Mouse (Mus musculus): ENCODE results near the gene Washc1. TPM values are rescaled to one million over a fixed set of nuclear protein-coding genes. Genes with fewer than 3 reads are reported as not detected.
A peak's percentile ranks its signal among the peaks of the same experiment; 100 is the strongest.
"Not testable (repeated sequence)": the region's sequence is repeated elsewhere in the genome, so short reads cannot be mapped to it uniquely, and the experiment has no call there.

The Washc1 gene
- 25.6 and 28.4 TPM in 2 replicates for polyA plus RNA-seq (2014; fragmentation: Nextera tagmentation; extraction: Ambion mirVana)

DNA sequence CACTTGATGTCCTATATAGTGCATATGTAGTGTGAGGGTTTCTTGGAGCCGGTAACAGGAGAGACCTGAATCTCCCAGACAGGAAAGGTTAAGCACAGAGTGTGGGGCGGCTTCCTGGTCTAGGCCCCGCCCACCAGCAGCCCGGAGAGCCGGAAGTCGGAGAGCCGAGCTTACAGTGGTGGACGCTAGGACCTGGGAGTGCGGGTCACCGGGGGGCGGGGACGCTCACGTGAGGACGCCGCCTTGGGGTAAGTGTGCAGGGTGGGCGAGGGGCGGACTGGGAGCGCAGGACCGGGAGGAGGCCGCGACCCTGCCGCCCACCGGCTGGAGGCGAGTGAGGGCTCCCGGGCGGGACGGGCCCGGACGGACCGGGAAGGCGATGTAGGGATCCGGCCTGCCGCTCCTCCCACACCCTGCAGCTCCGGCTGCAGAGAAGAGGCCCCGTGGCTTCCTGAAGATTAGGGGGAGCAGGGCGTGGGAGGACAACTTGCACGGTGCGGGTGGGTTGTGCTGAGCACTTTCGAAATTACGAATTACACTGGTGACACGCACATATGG, at the start of gene Washc1:
Gene Washc1, plus strand, starts transcription at position 144 of the 558 bp plus-strand sequence.
- peak; percentile 96 for ATAC-seq (ENCODE audit: insufficient number of reproducible peaks, insufficient read depth, low FRiP score, low read depth)
- H3K36me3 ChIP-seq (ENCODE audit: control insufficient read depth, insufficient read depth, low read length), result peaks cover 32% of the 10 kb centered on the region
- peak within 1 kb of the TSS; percentile 84 for H3K9ac ChIP-seq (ENCODE audit: low read length)
- H3K27ac ChIP-seq (replicated peaks in 1 of 2; ENCODE audit: control insufficient read depth in 1 of 2, insufficient read depth in 1 of 2, low read depth in 2 of 2, low read length in 2 of 2), result peak within 1 kb of the TSS; percentile 23 to 78; a peak in 3 of 4 replicates
- no peaks in the 10 kb centered on the region for H3K9me3 ChIP-seq (ENCODE audit: control insufficient read depth, low read length)
- H3K4me1 ChIP-seq (ENCODE audit: control insufficient read depth in 2 of 2, insufficient read depth in 2 of 2, low read length in 2 of 2), result peaks cover 7 to 13% of the 10 kb centered on the region in 2 experiments
- H3K4me3 ChIP-seq (ENCODE audit: control insufficient read depth in 1 of 2, insufficient read depth in 1 of 2, low read depth in 1 of 2, low read length in 2 of 2), result peak within 1 kb of the TSS; percentile 83 to 85
- under 1% methylated on average over 39 of the region's 41 CpGs for WGBS
- no peaks in the 10 kb centered on the region for H3K27me3 ChIP-seq (ENCODE audit: control insufficient read depth, insufficient read depth, low read length)
- peak within 1 kb of the TSS; percentile 82 for H3K4me2 ChIP-seq (ENCODE audit: low read length)

DNA sequence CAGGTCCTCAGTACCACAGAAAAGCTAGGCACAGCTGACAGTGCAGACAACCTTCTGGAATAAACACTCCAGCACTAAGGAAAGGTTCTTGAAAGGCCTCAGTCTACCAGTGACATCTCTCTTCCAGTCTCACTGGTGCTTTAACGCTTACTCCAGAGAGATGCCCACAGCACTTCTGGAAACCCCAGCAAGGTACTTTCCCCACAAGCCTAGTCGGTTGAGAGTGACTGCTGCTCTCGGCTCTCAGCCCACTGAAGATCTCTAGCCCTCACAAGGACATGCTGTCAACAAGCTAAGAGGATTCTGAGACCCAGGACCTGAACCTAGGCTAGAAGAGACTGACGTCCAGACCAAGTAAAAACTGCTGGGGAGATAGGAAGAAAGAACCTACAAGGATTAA, 46.2 kb upstream of the Washc1 start:
- Histone ChIP-seq H3K4me2 (ENCODE audit: low read length) (no peak overlapping the region), H3K4me3 (ENCODE audit: control insufficient read depth in 1 of 2, insufficient read depth in 1 of 2, low read depth in 1 of 2, low read length in 2 of 2) (no peak overlapping the region), H3K9me3 (ENCODE audit: control insufficient read depth, low read length) (no peaks in the 10 kb centered on the region), H3K27ac (replicated peaks in 1 of 2; ENCODE audit: control insufficient read depth in 1 of 2, insufficient read depth in 1 of 2, low read depth in 2 of 2, low read length in 2 of 2) (no peak overlapping the region), H3K27me3 (ENCODE audit: control insufficient read depth, insufficient read depth, low read length) (no peaks in the 10 kb centered on the region), H3K9ac (ENCODE audit: low read length) (no peak overlapping the region), H3K4me1 (ENCODE audit: control insufficient read depth in 2 of 2, insufficient read depth in 2 of 2, low read length in 2 of 2) (peaks cover 0 to 5% of the 10 kb centered on the region in 2 experiments; a peak in 1 of 4 replicates), H3K36me3 (ENCODE audit: control insufficient read depth, insufficient read depth, low read length) (no peaks in the 10 kb centered on the region)
- no peak for ATAC-seq (ENCODE audit: insufficient number of reproducible peaks, insufficient read depth, low FRiP score, low read depth)
- WGBS, result 44% methylated on average over 4 of the region's 4 CpGs

DNA sequence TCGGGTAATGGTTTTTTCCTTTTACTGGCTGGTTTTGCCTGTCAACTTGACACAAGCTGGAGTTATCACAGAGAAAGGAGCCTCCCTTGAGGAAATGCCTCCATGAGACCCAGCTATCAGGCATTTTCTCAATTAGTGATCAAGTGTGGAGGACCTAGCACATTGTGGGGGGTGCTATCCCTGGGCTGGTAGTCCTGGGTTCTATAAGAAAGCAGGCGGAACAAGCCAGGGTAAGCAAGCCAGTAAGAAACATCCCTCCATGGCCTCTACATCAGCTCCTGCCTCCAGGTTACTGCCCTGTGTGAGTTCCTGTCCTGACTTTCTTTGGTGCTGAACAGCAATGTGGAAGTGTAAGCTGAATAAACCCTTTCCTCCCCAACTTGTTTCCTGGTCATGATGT, 42.3 kb upstream of the Washc1 start:
- WGBS, result 95% methylated on average over 2 of the region's 2 CpGs
- not testable (repeated sequence) for H3K4me1 ChIP-seq (ENCODE audit: control insufficient read depth in 2 of 2, insufficient read depth in 2 of 2, low read length in 2 of 2); H3K4me2 ChIP-seq (ENCODE audit: low read length); H3K27ac ChIP-seq (replicated peaks in 1 of 2; ENCODE audit: control insufficient read depth in 1 of 2, insufficient read depth in 1 of 2, low read depth in 2 of 2, low read length in 2 of 2); H3K9me3 ChIP-seq (ENCODE audit: control insufficient read depth, low read length); ATAC-seq (ENCODE audit: insufficient number of reproducible peaks, insufficient read depth, low FRiP score, low read depth); H3K36me3 ChIP-seq (ENCODE audit: control insufficient read depth, insufficient read depth, low read length); H3K4me3 ChIP-seq (ENCODE audit: control insufficient read depth in 1 of 2, insufficient read depth in 1 of 2, low read depth in 1 of 2, low read length in 2 of 2); H3K27me3 ChIP-seq (ENCODE audit: control insufficient read depth, insufficient read depth, low read length); H3K9ac ChIP-seq (ENCODE audit: low read length)

DNA sequence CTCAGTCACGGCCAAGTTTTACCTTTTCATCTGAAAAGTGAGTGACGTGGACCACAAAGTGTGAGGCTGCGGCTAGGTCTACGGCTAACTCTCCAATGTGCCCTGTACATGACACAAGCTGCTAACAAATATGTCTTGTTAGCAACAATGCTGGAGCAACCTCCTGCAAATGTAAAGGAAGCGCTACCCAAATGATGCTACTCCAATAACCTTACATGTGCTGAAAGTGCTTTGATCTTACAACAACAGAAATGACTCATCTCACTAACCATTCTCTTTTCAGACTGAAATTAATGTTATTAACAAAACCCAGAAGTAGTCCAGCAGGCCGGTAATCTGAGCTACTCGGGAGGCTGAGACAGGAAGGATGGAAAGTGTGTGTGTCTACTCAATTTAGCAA, 37.4 kb upstream of the Washc1 start:
- Histone ChIP-seq H3K9me3 (ENCODE audit: control insufficient read depth, low read length) (no peaks in the 10 kb centered on the region), H3K27ac (replicated peaks in 1 of 2; ENCODE audit: control insufficient read depth in 1 of 2, insufficient read depth in 1 of 2, low read depth in 2 of 2, low read length in 2 of 2) (no peak overlapping the region), H3K4me3 (ENCODE audit: control insufficient read depth in 1 of 2, insufficient read depth in 1 of 2, low read depth in 1 of 2, low read length in 2 of 2) (no peak overlapping the region), H3K27me3 (ENCODE audit: control insufficient read depth, insufficient read depth, low read length) (no peaks in the 10 kb centered on the region), H3K4me2 (ENCODE audit: low read length) (no peak overlapping the region), H3K36me3 (ENCODE audit: control insufficient read depth, insufficient read depth, low read length) (peaks cover 8% of the 10 kb centered on the region; the same call in 1 of the 2 replicates), H3K4me1 (ENCODE audit: control insufficient read depth in 2 of 2, insufficient read depth in 2 of 2, low read length in 2 of 2) (0 out of 4 replicates have a peak, but pooled peaks cover 0 to 7% of the 10 kb centered on the region in 2 experiments), H3K9ac (ENCODE audit: low read length) (no peak overlapping the region)
- WGBS, result 86% methylated on average over 7 of the region's 7 CpGs
- no peak for ATAC-seq (ENCODE audit: insufficient number of reproducible peaks, insufficient read depth, low FRiP score, low read depth)

DNA sequence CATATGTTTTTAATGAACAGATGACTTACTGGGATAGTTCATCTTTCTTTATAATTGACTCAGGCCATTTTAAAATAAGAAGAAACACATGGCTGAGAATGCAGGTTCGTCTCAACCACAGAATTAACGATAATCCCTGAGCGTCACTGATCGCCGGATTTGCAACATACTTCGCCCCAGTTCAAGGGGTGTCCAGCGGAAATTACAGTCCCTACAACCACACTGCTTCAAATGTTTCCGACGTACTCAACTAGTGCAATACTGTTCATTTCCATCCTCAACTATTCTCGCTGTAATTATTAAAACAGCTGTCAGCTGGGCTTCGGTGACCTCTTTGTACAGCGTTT, 35.5 kb upstream of the Washc1 start:
- Histone ChIP-seq H3K36me3 (ENCODE audit: control insufficient read depth, insufficient read depth, low read length) (peaks cover 26% of the 10 kb centered on the region), H3K4me2 (ENCODE audit: low read length) (peak overlapping the region; percentile 77), H3K4me1 (ENCODE audit: control insufficient read depth in 2 of 2, insufficient read depth in 2 of 2, low read length in 2 of 2) (0 out of 4 replicates have a peak, but pooled peaks cover 0 to 7% of the 10 kb centered on the region in 2 experiments), H3K4me3 (ENCODE audit: control insufficient read depth in 1 of 2, insufficient read depth in 1 of 2, low read depth in 1 of 2, low read length in 2 of 2) (peak overlapping the region; percentile 88 to 96), H3K27ac (replicated peaks in 1 of 2; ENCODE audit: control insufficient read depth in 1 of 2, insufficient read depth in 1 of 2, low read depth in 2 of 2, low read length in 2 of 2) (peak overlapping the region; percentile 82 to 87; a peak in 2 of 4 replicates), H3K27me3 (ENCODE audit: control insufficient read depth, insufficient read depth, low read length) (no peaks in the 10 kb centered on the region), H3K9ac (ENCODE audit: low read length) (peak overlapping the region; percentile 82), H3K9me3 (ENCODE audit: control insufficient read depth, low read length) (no peaks in the 10 kb centered on the region)
- no peak for ATAC-seq (ENCODE audit: insufficient number of reproducible peaks, insufficient read depth, low FRiP score, low read depth)
- WGBS, result 9% methylated on average over 12 of the region's 12 CpGs

DNA sequence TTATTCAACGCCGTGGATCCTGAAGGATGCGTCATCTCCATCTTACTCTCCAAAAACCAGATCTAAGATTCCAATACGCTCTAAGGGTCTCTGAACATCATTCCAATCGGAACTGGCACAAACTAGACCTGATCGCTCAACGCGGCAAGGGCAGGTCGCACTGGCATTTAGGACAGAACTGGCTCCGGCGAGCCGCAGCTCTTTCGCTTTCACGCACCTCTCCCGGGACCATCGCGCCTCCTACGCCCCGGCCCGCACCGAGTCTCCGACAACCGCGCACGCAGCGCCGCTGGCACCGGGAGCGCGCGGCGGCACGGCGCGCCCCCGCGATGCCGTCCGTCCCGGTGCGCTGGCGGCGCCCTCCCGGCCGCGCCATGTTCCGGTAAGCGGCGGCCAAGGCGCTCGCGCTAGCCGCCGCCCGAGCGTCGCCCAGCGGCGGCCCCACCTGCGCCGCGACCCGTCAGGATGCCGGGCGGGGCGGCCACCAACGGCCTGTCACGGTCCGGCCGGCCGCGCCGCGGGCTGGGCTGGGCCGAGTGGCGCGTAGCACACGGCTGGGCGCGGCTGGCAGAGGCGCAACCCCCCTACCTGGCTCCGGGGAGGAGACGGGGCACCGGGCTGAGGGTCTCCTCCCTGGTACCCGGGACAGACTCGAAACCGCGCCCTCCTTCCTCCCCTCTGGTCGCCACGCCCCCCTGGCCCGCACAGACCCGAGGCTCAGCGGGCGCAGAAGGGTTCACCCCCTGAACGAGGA, 35.0 kb upstream of the Washc1 start:
- WGBS, result under 1% methylated on average over 81 of the region's 95 CpGs
- peak overlapping the region; percentile 82 for H3K9ac ChIP-seq (ENCODE audit: low read length)
- H3K27me3 ChIP-seq (ENCODE audit: control insufficient read depth, insufficient read depth, low read length), result no peaks in the 10 kb centered on the region
- peak overlapping the region; percentile 82 to 87 for H3K27ac ChIP-seq (replicated peaks in 1 of 2; ENCODE audit: control insufficient read depth in 1 of 2, insufficient read depth in 1 of 2, low read depth in 2 of 2, low read length in 2 of 2)
- no peaks in the 10 kb centered on the region for H3K9me3 ChIP-seq (ENCODE audit: control insufficient read depth, low read length)
- peaks cover 32% of the 10 kb centered on the region for H3K36me3 ChIP-seq (ENCODE audit: control insufficient read depth, insufficient read depth, low read length)
- H3K4me1 ChIP-seq (ENCODE audit: control insufficient read depth in 2 of 2, insufficient read depth in 2 of 2, low read length in 2 of 2), result 0 out of 4 replicates have a peak, but pooled peaks cover 0 to 7% of the 10 kb centered on the region in 2 experiments
- H3K4me3 ChIP-seq (ENCODE audit: control insufficient read depth in 1 of 2, insufficient read depth in 1 of 2, low read depth in 1 of 2, low read length in 2 of 2), result peak overlapping the region; percentile 88 to 96
- ATAC-seq (ENCODE audit: insufficient number of reproducible peaks, insufficient read depth, low FRiP score, low read depth), result peak; percentile 80
- H3K4me2 ChIP-seq (ENCODE audit: low read length), result peak overlapping the region; percentile 77

DNA sequence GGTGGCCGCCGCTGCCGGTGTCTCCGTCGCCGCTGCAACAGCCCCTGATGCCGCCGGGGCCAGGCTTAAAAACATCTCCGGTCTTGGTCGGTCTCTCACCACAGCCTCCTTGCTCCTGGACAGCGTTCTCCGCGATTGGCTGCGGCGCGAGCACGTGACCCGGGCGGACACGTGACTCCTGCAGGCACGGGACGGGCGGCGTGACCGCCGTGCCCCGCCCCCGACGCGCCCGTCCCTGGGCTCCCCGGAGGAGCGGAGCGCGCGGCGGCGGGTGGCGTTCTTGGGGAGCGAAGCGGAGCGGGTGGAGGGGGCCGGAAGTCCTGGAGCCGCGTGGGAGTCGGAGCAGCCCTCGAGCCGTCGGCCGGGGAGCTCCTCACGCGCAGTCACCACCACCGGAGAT, 34.4 kb upstream of the Washc1 start, which contains the start of gene Ankrd12:
Gene Ankrd12, minus strand, starts transcription at position 156 of the 400 bp plus-strand sequence.
- H3K9ac ChIP-seq (ENCODE audit: low read length), result peak within 1 kb of the TSS; percentile 82
- H3K9me3 ChIP-seq (ENCODE audit: control insufficient read depth, low read length), result no peaks in the 10 kb centered on the region
- 0 out of 4 replicates have a peak, but pooled peaks cover 0 to 7% of the 10 kb centered on the region in 2 experiments for H3K4me1 ChIP-seq (ENCODE audit: control insufficient read depth in 2 of 2, insufficient read depth in 2 of 2, low read length in 2 of 2)
- peak within 1 kb of the TSS; percentile 77 for H3K4me2 ChIP-seq (ENCODE audit: low read length)
- peaks cover 38% of the 10 kb centered on the region for H3K36me3 ChIP-seq (ENCODE audit: control insufficient read depth, insufficient read depth, low read length)
- H3K4me3 ChIP-seq (ENCODE audit: control insufficient read depth in 1 of 2, insufficient read depth in 1 of 2, low read depth in 1 of 2, low read length in 2 of 2), result peak within 1 kb of the TSS; percentile 88 to 96
- WGBS, result under 1% methylated on average over 49 of the region's 53 CpGs
- H3K27ac ChIP-seq (replicated peaks in 1 of 2; ENCODE audit: control insufficient read depth in 1 of 2, insufficient read depth in 1 of 2, low read depth in 2 of 2, low read length in 2 of 2), result peak within 1 kb of the TSS; percentile 82 to 87
- H3K27me3 ChIP-seq (ENCODE audit: control insufficient read depth, insufficient read depth, low read length), result no peaks in the 10 kb centered on the region
- ATAC-seq (ENCODE audit: insufficient number of reproducible peaks, insufficient read depth, low FRiP score, low read depth), result peak; percentile 95
